Mouse (Mus musculus) olfactory bulb, adult 2 months (tissue): ENCODE data around the gene Plvap. TPM values are rescaled to one million over a fixed set of nuclear protein-coding genes. Genes with fewer than 3 reads are reported as not detected.

Experiments
- H3K27ac ChIP-seq: fragments of 200-500 bp; 2 replicates; pipeline ENCODE4 v1.5.1; 2012; ENCODE audit warnings: low read depth, low read length; ENCODE audit not compliant: insufficient read depth
- H3K4me1 ChIP-seq: fragments of 200-500 bp; 2 replicates; pipeline ENCODE4 v1.6.1; 2012; ENCODE audit warnings: low read length; ENCODE audit not compliant: control insufficient read depth, insufficient read depth
- H3K4me3 ChIP-seq: fragments of 200-500 bp; 2 replicates; pipeline ENCODE4 v1.5.1; 2012; ENCODE audit warnings: mild to moderate bottlenecking, low read depth, low read length, moderate library complexity; ENCODE audit not compliant: insufficient read depth
- CTCF ChIP-seq: fragments of 200-500 bp; IDR thresholded peaks from 2 replicates; pipeline ENCODE4 v1.5.1; 2012; ENCODE audit warnings: low read depth, mild to moderate bottlenecking, low read length, moderate library complexity; ENCODE audit not compliant: insufficient read depth
- POLR2A ChIP-seq: fragments of 200-500 bp; IDR thresholded peaks from 2 replicates; pipeline ENCODE4 v1.6.1; 2012; ENCODE audit warnings: mild to moderate bottlenecking, low read depth, low read length, moderate library complexity; ENCODE audit not compliant: insufficient read depth
- WGBS: fragments of 180-500 bp; shearing (Covaris S2); methylation state at CpG from one replicate; pipeline ENCODE4 v1.1.7; 2018; 5-methylcytosine and 5-hydroxymethylcytosine counted together
- polyA plus RNA-seq: library from polyadenylated mRNA; stranded (reverse); fragments of >200 nt; gene quantifications from 2 replicates; pipeline ENCODE4 v1.2.4, GENCODE M21; 2012; ENCODE audit warnings: low replicate concordance; ENCODE audit not compliant: missing spikeins, insufficient read depth, insufficient read length

Plvap gene
- polyA plus RNA-seq, 1 experiment = not detected

DNA sequence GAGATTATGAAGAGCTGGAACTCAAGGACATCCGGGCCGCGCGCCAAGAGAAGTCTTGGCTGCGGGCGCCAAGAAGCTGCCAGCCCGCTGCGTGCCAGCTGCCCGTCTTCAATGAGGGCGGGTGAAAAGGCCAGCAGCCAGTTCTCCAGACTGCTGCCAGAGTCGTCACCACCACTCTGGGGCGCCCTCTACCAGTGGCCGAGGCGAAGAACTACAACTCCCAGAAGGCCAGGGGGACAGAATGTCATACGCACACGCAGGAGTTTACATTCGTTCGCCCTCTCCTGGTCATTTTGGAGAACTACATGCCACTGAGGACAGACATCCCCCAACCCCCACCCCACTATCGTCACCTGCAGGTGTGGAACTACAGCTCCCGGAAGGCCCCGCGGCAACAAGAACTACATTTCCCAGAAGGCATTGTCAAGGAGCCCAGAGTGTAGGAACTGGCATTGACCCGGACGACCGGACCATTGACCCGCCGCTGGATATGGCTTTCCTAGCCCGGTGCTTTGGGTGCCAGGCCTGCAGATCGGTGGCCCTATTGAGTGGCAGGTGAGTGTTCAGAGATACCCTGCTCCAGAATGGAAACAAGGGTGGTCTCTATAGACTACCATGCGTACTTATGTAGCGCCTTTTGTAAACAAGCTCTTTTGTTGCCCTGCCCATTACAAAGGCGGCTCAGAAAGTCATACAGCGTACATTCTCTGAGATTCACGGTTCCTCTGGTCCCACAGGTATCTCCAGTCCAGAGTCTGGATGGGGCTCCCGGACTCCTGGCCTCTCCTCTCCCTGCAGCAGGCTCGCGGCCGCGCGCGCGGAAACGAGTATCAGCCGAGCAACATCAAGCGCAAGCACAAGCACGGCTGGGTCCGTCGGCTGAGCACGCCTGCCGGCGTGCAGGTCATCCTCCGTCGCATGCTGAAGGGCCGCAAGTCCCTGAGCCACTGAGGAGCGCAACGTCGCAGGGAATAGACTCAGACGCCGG is 46.7 kb downstream of the Plvap start, which contains the start of gene Mrpl34:
Gene Mrpl34, plus strand, starts transcription at position 447 of the 988 bp plus-strand sequence.
- peak within 1 kb of the TSS; percentile 90 for H3K4me3 ChIP-seq
- WGBS = under 1% methylated on average over 59 of the region's 59 CpGs
- H3K4me1 ChIP-seq = peaks cover 33% of the 10 kb centered on the region
- H3K27ac ChIP-seq = peak within 1 kb of the TSS; percentile 85
- TF ChIP-seq POLR2A = peak; percentile 42
- peak; percentile 56 for TF ChIP-seq CTCF

DNA sequence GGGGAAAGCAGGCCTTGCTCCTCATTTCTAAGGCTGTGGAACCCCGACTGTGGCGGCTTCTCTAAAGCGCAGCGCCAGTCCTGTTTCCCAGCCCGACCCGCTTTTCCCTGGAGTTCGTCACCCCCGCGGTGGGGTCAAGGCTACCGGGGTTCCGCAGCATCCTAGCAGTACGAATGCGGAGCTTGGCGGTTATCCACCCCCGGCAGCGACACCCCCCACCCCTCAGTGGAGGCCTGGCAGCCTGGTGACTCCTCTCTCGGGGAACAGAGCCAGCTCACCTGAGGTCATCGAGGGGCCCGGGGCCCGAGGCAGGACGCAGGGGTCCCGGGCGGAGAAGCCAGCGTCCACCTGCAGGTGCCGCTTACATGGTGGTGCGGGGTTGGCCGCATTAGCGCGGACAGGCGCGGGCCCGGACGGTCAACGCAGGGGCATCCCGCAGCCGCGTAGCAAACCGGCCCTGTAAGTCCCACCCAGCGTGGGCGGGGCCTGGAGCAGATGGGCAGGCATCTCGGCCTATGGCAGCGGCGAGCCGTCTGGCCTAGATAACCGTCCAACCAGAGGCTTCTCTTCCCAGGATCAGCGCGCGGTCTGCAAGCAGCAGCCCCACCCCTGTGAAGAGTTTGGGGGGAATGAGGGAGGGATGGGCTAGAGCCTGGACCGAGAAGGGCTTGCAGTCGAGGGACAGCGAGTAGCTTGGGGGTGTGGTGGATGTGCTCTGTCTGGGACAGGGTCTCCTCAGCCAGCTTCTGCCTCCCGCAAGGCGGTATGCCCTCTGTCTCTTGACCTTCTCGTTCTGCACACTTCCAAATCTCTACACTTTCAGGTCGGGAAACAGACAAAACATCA is 48.1 kb downstream of the Plvap start, which contains the start of gene Abhd8:
Gene Abhd8, minus strand, starts transcription at position 468 of the 846 bp plus-strand sequence.
- H3K4me3 ChIP-seq = peak within 1 kb of the TSS; percentile 90
- H3K27ac ChIP-seq = peak within 1 kb of the TSS; percentile 85
- H3K4me1 ChIP-seq = peaks cover 34% of the 10 kb centered on the region
- under 1% methylated on average over 53 of the region's 55 CpGs for WGBS
- TF ChIP-seq CTCF = 0 out of 2 replicates have a peak, but pooled peaks have one; percentile 5
- peak; percentile 54 for TF ChIP-seq POLR2A

DNA sequence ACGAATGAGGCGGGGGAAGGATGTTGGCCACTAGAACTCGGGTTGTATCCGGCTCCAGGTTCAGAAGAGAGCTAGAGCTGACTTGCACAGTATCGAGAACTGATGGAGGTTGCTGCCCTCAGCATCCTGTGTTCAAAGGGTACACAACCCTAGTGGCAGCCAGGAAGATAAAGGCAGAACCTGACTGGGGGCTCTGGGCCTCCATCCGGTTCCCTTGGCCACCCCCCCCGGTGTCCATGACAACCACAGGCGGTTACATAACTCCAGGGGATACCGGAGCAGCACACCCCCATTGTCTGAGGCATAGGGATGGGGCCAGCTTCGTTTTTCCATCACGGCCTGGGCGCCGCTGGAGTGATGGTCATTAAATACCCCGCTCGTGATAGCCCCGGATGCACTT is 48.8 kb downstream of the Plvap start:
- peak overlapping the region; percentile 90 for H3K4me3 ChIP-seq
- TF ChIP-seq POLR2A (no peak), CTCF (no peak)
- peak overlapping the region; percentile 85 for H3K27ac ChIP-seq
- 3% methylated on average over 16 of the region's 16 CpGs for WGBS
- peaks cover 40% of the 10 kb centered on the region for H3K4me1 ChIP-seq

DNA sequence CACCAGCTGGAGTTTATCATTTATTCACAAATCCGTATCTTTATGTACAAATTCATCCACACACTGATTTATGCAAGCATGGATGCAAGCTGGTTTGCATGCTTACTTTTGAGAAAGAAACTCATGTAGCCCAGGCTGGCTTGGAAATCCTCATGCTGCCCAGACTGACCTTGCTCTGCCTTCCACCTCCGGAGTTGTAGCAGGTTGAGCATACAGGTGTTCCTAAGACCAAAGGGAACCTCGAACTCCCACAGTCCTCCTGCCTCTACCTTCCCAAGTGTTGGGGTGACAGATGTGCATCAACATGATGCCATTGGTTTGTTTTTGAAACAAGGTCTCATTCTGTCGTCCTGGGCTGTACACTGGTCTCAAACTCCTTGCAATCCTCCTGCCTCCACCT is 49.4 kb downstream of the Plvap start:
- H3K4me1 ChIP-seq = peaks cover 43% of the 10 kb centered on the region
- TF ChIP-seq CTCF (no peak), POLR2A (no peak)
- no peak overlapping the region for H3K27ac ChIP-seq
- peak overlapping the region; percentile 90 for H3K4me3 ChIP-seq
- WGBS = 70% methylated on average over 4 of the region's 4 CpGs

DNA sequence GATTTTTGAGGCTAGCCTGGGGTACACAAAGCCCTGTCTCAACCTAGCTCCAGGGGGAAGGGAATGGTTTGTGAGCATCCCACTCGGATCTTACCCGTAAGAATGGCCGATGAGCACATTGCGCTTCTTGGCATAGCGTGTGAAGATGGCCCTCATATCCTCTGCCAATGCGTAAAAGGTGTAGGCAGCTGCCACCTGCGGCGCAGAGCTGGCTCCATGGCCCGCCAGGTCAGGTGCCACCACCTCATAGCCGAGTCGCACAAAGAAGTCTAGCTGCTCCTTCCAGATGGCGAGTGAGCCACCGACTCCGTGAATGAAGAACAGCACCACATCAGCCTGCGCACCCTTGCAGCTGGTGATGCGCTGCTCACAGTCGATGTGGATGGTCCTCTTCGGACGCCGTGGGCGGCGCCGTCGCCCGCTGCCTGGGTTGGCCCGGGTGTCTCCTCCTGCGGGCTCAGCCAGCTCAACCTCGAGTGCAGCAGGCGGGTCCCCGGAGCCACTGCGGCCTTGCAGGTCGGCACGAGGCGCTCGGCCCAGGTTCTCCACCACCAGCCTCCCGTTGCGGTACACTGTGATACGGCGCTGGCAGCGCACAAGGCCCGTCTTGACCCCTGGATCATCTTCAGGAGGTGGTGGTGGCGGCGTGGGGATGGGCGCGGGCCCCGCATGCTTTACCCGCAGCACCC is 50.3 kb downstream of the Plvap start:
- no peak overlapping the region for H3K4me3 ChIP-seq
- peaks cover 44% of the 10 kb centered on the region for H3K4me1 ChIP-seq
- H3K27ac ChIP-seq = no peak overlapping the region
- TF ChIP-seq CTCF (no peak), POLR2A (no peak)
- WGBS = 90% methylated on average over 47 of the region's 47 CpGs

DNA sequence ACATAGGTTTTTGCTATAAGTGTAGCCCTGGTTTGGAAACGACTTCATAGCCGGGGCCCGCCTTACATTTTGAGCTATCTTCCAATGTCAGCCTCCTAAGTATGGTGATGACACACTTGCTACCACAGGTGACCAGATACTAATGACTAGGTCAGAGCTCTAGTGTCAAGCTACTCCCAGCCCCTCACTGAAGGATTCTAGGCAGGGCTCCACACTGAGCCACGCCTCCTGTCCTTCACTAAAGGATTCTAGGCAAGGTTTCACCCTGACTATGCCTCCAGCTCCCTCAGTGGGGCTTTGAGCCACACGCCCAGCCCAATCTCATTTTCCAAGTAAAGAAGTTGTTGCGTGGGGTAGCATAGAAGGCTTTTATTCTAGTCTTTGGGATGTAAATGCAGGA is 50.8 kb downstream of the Plvap start:
- peaks cover 44% of the 10 kb centered on the region for H3K4me1 ChIP-seq
- no peak overlapping the region for H3K4me3 ChIP-seq
- TF ChIP-seq CTCF = no peak
- no peak for TF ChIP-seq POLR2A
- WGBS = 86% methylated on average over 6 of the region's 6 CpGs
- no peak overlapping the region for H3K27ac ChIP-seq

DNA sequence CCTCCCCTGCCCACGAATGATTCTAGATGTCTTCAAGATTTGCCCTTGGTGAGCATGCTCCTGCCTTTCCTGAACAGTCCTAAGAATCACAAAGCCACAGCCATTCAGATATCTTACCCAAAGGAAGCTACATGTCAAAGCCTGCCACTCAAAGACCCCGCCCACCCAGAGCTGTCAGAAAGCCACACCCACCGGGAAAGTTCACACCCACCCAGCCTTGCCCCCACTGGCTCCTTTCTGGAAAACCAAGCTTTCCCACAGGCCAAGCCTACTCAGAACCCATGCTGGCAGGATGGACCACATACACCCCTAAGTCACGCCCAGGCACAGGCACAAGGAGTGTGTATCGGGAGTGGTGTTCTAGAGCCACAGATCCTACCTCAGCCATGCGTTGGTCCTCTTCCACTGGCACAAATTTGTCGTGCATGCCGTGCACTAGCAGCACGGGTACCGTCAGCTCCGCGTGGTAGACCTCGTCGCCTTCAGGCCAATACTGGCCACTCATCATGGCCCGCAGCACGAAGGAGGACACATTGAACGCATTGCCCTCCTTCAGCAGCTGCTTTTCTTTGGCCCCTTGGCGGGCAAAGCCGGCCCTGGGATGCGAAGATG is 53.8 kb downstream of the Plvap start:
- WGBS = 88% methylated on average over 20 of the region's 20 CpGs
- TF ChIP-seq CTCF = no peak
- no peak for TF ChIP-seq POLR2A
- Histone ChIP-seq H3K4me1 (peaks cover 32% of the 10 kb centered on the region), H3K27ac (no peak overlapping the region), H3K4me3 (no peak overlapping the region)

DNA sequence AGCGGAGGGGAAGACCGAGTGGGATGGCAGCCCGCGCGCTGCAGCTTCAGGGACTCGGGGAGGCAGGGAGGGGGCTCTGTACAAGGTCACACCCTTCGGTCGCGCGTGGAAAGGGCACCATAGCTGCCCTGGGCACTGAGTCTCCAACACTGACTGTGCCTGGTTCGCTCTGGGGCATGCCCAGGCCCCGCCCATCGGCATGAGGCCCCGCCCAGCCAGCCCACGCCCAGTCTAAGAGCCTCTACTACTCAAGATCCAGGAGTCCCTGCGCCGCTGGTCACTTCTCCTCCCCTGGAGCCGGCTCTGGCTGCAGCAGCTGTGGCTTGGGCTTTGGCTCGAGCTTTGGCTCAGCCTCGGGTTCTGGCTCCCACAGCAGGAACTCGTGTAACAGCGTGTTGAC is 54.6 kb downstream of the Plvap start:
- Histone ChIP-seq H3K4me3 (no peak overlapping the region), H3K4me1 (peaks cover 27% of the 10 kb centered on the region), H3K27ac (no peak overlapping the region)
- no peak for TF ChIP-seq CTCF
- TF ChIP-seq POLR2A = no peak
- WGBS = 53% methylated on average over 22 of the region's 22 CpGs
